Mouse (Mus musculus) megakaryocyte, embryonic 14.5 days (primary cell): ENCODE measurements at regions not wholly inside any gene's neighbourhood (a gene's known extent, or its start where the extent isn't known, plus 50 kb on each side); places are given as distances from the start of the nearest gene placed in this dataset.

Experiments
- H3K27me3 ChIP-seq: replicated peaks from 2 replicates; pipeline ENCODE3; 2012; ENCODE audit warnings: inconsistent platforms
- H3K36me3 ChIP-seq: replicated peaks from 2 replicates; pipeline ENCODE3; 2012; ENCODE audit warnings: low read length, inconsistent platforms, mixed read lengths
- H3K4me1 ChIP-seq: 2 replicates; pipeline ENCODE4 v1.6.1; 2012; ENCODE audit warnings: inconsistent platforms
- H3K4me3 ChIP-seq: replicated peaks from 2 replicates; pipeline ENCODE3; 2012; ENCODE audit warnings: moderate library complexity, mild to moderate bottlenecking, inconsistent platforms
- H3K9me3 ChIP-seq: 2 replicates; pipeline ENCODE4 v1.6.1; 2012; ENCODE audit warnings: inconsistent platforms
- FLI1 ChIP-seq: IDR thresholded peaks from 2 replicates; pipeline ENCODE4 v1.6.1; 2012; ENCODE audit warnings: low read length, inconsistent platforms, mixed read lengths
- GATA1 ChIP-seq: IDR thresholded peaks from 3 replicates; pipeline ENCODE4 v1.6.1; 2012; ENCODE audit warnings: mixed read lengths, low read length, inconsistent platforms, borderline replicate concordance

GRCm38 (mm10) chr4:7455130-7455529, 783.7 kb downstream of the Car8 start:
- Histone ChIP-seq H3K4me3 (peak overlapping the region; percentile 77), H3K9me3 (no peaks in the 10 kb centered on the region), H3K36me3 (no peaks in the 10 kb centered on the region), H3K27me3 (no peaks in the 10 kb centered on the region), H3K4me1 (peaks cover 48% of the 10 kb centered on the region)
- TF ChIP-seq FLI1, result no peak
- no peak for TF ChIP-seq GATA1

DNA sequence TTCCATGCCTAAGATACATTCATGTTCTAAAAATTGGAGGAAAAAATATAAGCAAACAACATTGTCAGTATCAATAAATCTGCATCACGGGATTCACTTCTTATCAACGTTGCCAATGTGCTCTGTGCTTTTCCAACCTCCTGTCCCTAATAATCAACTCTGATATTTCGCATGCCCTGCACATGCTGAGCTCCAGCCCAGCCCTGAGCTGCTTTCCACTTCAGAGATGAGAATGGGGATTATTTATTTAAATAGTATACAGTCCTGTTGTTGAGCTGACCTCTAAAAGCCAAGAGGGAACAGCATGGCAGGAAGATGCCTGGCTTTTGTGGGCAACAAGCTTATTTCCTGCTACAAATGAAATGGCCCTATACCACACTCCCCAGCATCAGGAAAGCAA, 786.2 kb downstream of the Car8 start:
- Histone ChIP-seq H3K36me3 (no peaks in the 10 kb centered on the region), H3K9me3 (no peaks in the 10 kb centered on the region), H3K27me3 (no peaks in the 10 kb centered on the region), H3K4me1 (peaks cover 47% of the 10 kb centered on the region), H3K4me3 (no peak overlapping the region)
- TF ChIP-seq FLI1 (no peak), GATA1 (no peak)

GRCm38 (mm10) chr4:7450991-7451390, 787.9 kb downstream of the Car8 start:
- H3K4me1 ChIP-seq, result peaks cover 44% of the 10 kb centered on the region
- H3K9me3 ChIP-seq, result no peaks in the 10 kb centered on the region
- TF ChIP-seq FLI1 (no peak), GATA1 (no peak)
- no peaks in the 10 kb centered on the region for H3K27me3 ChIP-seq
- H3K36me3 ChIP-seq, result no peaks in the 10 kb centered on the region
- H3K4me3 ChIP-seq, result no peak overlapping the region

DNA sequence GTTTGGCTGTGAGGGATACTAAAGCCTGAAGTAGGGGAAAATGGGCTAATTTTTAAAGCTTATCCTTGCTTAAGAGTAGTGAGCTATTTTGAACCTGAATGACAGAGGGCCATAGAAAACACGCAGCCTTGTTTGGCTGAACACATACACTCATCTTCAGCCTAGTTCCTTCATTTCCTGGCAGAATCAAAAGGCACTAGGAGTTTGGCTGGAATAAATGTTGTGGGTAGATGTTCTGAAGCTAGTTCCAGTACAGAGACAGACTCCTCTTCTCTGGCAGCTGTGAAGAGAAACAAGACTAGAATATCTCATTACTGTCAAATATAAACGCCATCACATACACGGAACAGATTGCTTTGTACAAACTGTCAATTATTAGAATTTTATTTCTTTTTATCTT, 809.5 kb downstream of the Car8 start:
- no peaks in the 10 kb centered on the region for H3K27me3 ChIP-seq
- H3K9me3 ChIP-seq, result no peaks in the 10 kb centered on the region
- H3K4me1 ChIP-seq, result peaks cover 5% of the 10 kb centered on the region
- TF ChIP-seq FLI1 (no peak), GATA1 (no peak)
- H3K4me3 ChIP-seq, result no peak overlapping the region
- H3K36me3 ChIP-seq, result no peaks in the 10 kb centered on the region

GRCm38 (mm10) chr4:7424081-7424480, 814.8 kb downstream of the Car8 start:
- Histone ChIP-seq H3K27me3 (no peaks in the 10 kb centered on the region), H3K9me3 (no peaks in the 10 kb centered on the region), H3K36me3 (no peaks in the 10 kb centered on the region), H3K4me3 (no peak overlapping the region), H3K4me1 (peaks cover 11% of the 10 kb centered on the region)
- TF ChIP-seq GATA1 (no peak), FLI1 (no peak)

- TF ChIP-seq FLI1, result no peak
- no peak for TF ChIP-seq GATA1
- H3K27me3 ChIP-seq, result no peaks in the 10 kb centered on the region
- H3K9me3 ChIP-seq, result no peaks in the 10 kb centered on the region
- H3K36me3 ChIP-seq, result no peaks in the 10 kb centered on the region
- peaks cover 9% of the 10 kb centered on the region for H3K4me1 ChIP-seq
- no peak overlapping the region for H3K4me3 ChIP-seq
Measured at GRCm38 (mm10) chr4:7423204-7423603, 815.6 kb downstream of the Car8 start.

DNA sequence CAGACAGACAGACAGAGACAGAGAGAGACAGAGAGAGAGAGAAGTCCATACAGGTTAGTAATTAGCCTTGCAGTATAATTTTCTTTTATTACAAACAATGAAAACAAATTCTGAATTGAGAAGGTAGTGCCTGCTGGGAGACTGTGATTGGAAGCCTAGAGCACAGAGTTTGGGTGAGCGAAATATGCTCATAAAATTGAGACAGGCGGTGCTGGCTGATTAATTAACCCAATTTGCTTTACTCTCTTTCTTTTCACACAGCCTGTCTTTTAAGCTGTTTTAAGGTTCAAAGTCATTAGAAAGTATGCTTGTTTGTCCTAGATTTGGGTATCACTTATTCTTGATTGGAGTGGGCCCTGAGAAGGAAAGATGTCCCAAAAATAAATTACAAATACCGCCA, 816.1 kb downstream of the Car8 start:
- no peak for TF ChIP-seq FLI1
- no peak for TF ChIP-seq GATA1
- Histone ChIP-seq H3K4me1 (peaks cover 6% of the 10 kb centered on the region), H3K4me3 (no peak overlapping the region), H3K27me3 (no peaks in the 10 kb centered on the region), H3K9me3 (no peaks in the 10 kb centered on the region), H3K36me3 (no peaks in the 10 kb centered on the region)

DNA sequence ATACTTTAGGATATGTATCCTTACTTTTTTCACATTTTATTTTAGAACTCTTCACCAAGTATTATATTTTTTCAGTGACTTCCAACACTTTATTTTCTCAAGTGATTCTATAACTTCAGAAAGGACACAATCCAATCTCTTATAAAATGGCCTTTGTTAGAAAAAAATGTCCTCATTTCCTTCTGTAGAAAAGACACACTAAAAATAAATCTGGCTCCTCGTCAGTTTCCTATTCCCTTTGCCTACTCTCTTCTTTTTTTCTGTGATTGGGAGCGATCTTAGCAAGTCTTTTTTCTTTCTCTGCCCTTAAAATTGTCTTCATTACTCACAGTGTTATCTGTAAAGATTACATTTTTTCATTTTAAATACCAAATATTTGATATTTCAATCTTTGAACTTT, 824.5 kb downstream of the Car8 start:
- TF ChIP-seq FLI1, result no peak
- no peak for TF ChIP-seq GATA1
- no peaks in the 10 kb centered on the region for H3K27me3 ChIP-seq
- H3K4me1 ChIP-seq, result no peaks in the 10 kb centered on the region
- H3K4me3 ChIP-seq, result no peak overlapping the region
- no peaks in the 10 kb centered on the region for H3K9me3 ChIP-seq
- H3K36me3 ChIP-seq, result no peaks in the 10 kb centered on the region

GRCm38 (mm10) chr4:7392696-7393095, 846.1 kb downstream of the Car8 start:
- TF ChIP-seq FLI1 (no peak), GATA1 (no peak)
- Histone ChIP-seq H3K4me3 (no peak overlapping the region), H3K4me1 (peaks cover 28% of the 10 kb centered on the region), H3K9me3 (no peaks in the 10 kb centered on the region), H3K36me3 (no peaks in the 10 kb centered on the region), H3K27me3 (no peaks in the 10 kb centered on the region)

- H3K4me1 ChIP-seq, result peaks cover 28% of the 10 kb centered on the region
- H3K9me3 ChIP-seq, result no peaks in the 10 kb centered on the region
- H3K36me3 ChIP-seq, result no peaks in the 10 kb centered on the region
- H3K4me3 ChIP-seq, result no peak overlapping the region
- no peaks in the 10 kb centered on the region for H3K27me3 ChIP-seq
- TF ChIP-seq GATA1 (no peak), FLI1 (no peak)
Measured at GRCm38 (mm10) chr4:7391596-7391995, 847.2 kb downstream of the Car8 start.

GRCm38 (mm10) chr4:7385069-7385468, 853.8 kb downstream of the Car8 start:
- H3K9me3 ChIP-seq, result no peaks in the 10 kb centered on the region
- no peaks in the 10 kb centered on the region for H3K27me3 ChIP-seq
- TF ChIP-seq GATA1 (no peak), FLI1 (no peak)
- H3K4me3 ChIP-seq, result no peak overlapping the region
- H3K36me3 ChIP-seq, result no peaks in the 10 kb centered on the region
- peaks cover 9% of the 10 kb centered on the region for H3K4me1 ChIP-seq
